Mouse (Mus musculus): ENCODE results near the gene Slc35d2. TPM values are rescaled to one million over a fixed set of nuclear protein-coding genes. Genes with fewer than 3 reads are reported as not detected.

Gene Slc35d2
- polyA plus RNA-seq, 1 experiment from 2014 or later = 6.8 TPM

- H3K36me3 ChIP-seq (ENCODE audit: control insufficient read depth, insufficient read depth, low read length) = no peaks in the 10 kb centered on the region
- H3K27ac ChIP-seq (ENCODE audit: low read length) = no peak overlapping the region
- no peak overlapping the region for H3K9ac ChIP-seq (ENCODE audit: low read depth, low read length)
- H3K9me3 ChIP-seq (ENCODE audit: control insufficient read depth, low read length) = peaks cover 10% of the 10 kb centered on the region; the same call in 1 of the 2 replicates
- no peak overlapping the region for H3K4me3 ChIP-seq (ENCODE audit: low read length)
- no peaks in the 10 kb centered on the region for H3K27me3 ChIP-seq (replicated peaks; ENCODE audit: control insufficient read depth, insufficient read depth, low read length)
- H3K4me2 ChIP-seq (ENCODE audit: low read depth, low read length) = no peak overlapping the region
- ATAC-seq = no peak
- no peaks in the 10 kb centered on the region for H3K4me1 ChIP-seq (ENCODE audit: control insufficient read depth, insufficient read depth, low read length)
Measured at GRCm38 (mm10) chr13:64049535-64049934, 79.6 kb downstream of the Slc35d2 start.

GRCm38 (mm10) chr13:64048467-64048866 is 80.7 kb downstream of the Slc35d2 start:
- no peak for ATAC-seq
- Histone ChIP-seq H3K4me2 (ENCODE audit: low read depth, low read length) (no peak overlapping the region), H3K27ac (ENCODE audit: low read length) (no peak overlapping the region), H3K27me3 (replicated peaks; ENCODE audit: control insufficient read depth, insufficient read depth, low read length) (no peaks in the 10 kb centered on the region), H3K9me3 (ENCODE audit: control insufficient read depth, low read length) (peaks cover 7% of the 10 kb centered on the region; the same call in 1 of the 2 replicates), H3K36me3 (ENCODE audit: control insufficient read depth, insufficient read depth, low read length) (no peaks in the 10 kb centered on the region), H3K4me3 (ENCODE audit: low read length) (no peak overlapping the region), H3K4me1 (ENCODE audit: control insufficient read depth, insufficient read depth, low read length) (no peaks in the 10 kb centered on the region), H3K9ac (ENCODE audit: low read depth, low read length) (no peak overlapping the region)
- 90% methylated on average over 2 of the region's 2 CpGs for WGBS

Other genes with a start within 250 kb of the Slc35d2 start
- gene Hsd17b3, start 40.1 kb downstream of the Slc35d2 start, polyA plus RNA-seq (2015; fragmentation: Nextera tagmentation; extraction: Ambion mirVana) = not detected in 2 replicates
- 12.8 and 13.4 TPM in 2 replicates for gene Zfp367, start 23.8 kb upstream of the Slc35d2 start, polyA plus RNA-seq (2015; fragmentation: Nextera tagmentation; extraction: Ambion mirVana)
- 11.9 TPM in 2 replicates for gene Habp4, start 32.5 kb upstream of the Slc35d2 start, polyA plus RNA-seq (2015; fragmentation: Nextera tagmentation; extraction: Ambion mirVana)
- 22.5 and 27.1 TPM in 2 replicates for gene Cdc14b, start 145.9 kb upstream of the Slc35d2 start, polyA plus RNA-seq (2015; fragmentation: Nextera tagmentation; extraction: Ambion mirVana)
- gene Aaed1, start 183.3 kb upstream of the Slc35d2 start, polyA plus RNA-seq (2015; fragmentation: Nextera tagmentation; extraction: Ambion mirVana) = 35.4 and 37.3 TPM in 2 replicates
- 235 and 256 TPM in 2 replicates for gene Ctsl, start 241.5 kb upstream of the Slc35d2 start, polyA plus RNA-seq (2015; fragmentation: Nextera tagmentation; extraction: Ambion mirVana)

All from intestine, embryonic 16.5 days (tissue).